Mouse (Mus musculus) embryonic fibroblast, embryonic 13.5 days (primary cell): ENCODE measurements at regions not wholly inside any gene's neighbourhood (a gene's known extent, or its start where the extent isn't known, plus 50 kb on each side); places are given as distances from the start of the nearest gene placed in this dataset.

Source experiments
- H3K27ac ChIP-seq: 2 replicates; pipeline ENCODE4 v1.5.1; 2012; ENCODE audit warnings: low read length, control low read depth, inconsistent platforms; ENCODE audit not compliant: insufficient read depth
- H3K4me1 ChIP-seq: 2 replicates; pipeline ENCODE4 v1.6.1; 2011; ENCODE audit warnings: low read length; ENCODE audit not compliant: control insufficient read depth, insufficient read depth
- H3K4me3 ChIP-seq: 2 replicates; pipeline ENCODE4 v1.5.1; 2011; ENCODE audit warnings: mild to moderate bottlenecking, control low read depth, low read length; ENCODE audit not compliant: insufficient read depth
- CTCF ChIP-seq: IDR thresholded peaks from 2 replicates; pipeline ENCODE4 v1.5.1; 2011; ENCODE audit warnings: mild to moderate bottlenecking, control low read depth, low read length, moderate library complexity, borderline replicate concordance; ENCODE audit not compliant: insufficient read depth
- POLR2A ChIP-seq: IDR thresholded peaks from 2 replicates; pipeline ENCODE4 v1.6.1; 2011; ENCODE audit warnings: low read depth, mild to moderate bottlenecking, control low read depth, low read length, moderate library complexity

- H3K4me1 ChIP-seq, result no peaks in the 10 kb centered on the region
- TF ChIP-seq POLR2A (no peak), CTCF (no peak)
- H3K4me3 ChIP-seq, result no peak overlapping the region
- no peak overlapping the region for H3K27ac ChIP-seq
Measured at GRCm38 (mm10) chr7:74979479-74979878, 329.6 kb downstream of the Sv2b start.

DNA sequence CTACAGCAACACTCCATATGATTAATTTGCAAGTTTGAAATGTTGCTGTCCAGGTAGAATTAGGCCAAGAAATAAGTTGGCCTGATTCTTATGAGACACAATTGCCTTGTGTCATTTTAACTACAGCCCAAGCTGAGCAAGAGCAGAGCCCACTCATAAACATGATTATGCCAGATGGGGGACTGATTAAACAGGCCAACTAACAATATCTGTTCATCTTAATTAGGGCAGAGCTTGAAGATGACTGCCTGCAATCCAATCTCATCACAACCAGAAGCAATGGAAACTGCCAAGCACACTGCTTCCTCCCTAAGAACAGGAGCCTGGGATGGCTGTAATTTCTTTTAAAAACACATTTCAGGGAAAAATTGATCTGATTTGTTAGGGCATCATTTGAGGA is 333.1 kb downstream of the Sv2b start:
- TF ChIP-seq CTCF (no peak), POLR2A (no peak)
- Histone ChIP-seq H3K4me3 (no peak overlapping the region), H3K27ac (no peak overlapping the region), H3K4me1 (no peaks in the 10 kb centered on the region)

GRCm38 (mm10) chr7:74974448-74974847 is 334.6 kb downstream of the Sv2b start:
- TF ChIP-seq CTCF (no peak), POLR2A (no peak)
- Histone ChIP-seq H3K4me3 (no peak overlapping the region), H3K4me1 (no peaks in the 10 kb centered on the region), H3K27ac (no peak overlapping the region)

DNA sequence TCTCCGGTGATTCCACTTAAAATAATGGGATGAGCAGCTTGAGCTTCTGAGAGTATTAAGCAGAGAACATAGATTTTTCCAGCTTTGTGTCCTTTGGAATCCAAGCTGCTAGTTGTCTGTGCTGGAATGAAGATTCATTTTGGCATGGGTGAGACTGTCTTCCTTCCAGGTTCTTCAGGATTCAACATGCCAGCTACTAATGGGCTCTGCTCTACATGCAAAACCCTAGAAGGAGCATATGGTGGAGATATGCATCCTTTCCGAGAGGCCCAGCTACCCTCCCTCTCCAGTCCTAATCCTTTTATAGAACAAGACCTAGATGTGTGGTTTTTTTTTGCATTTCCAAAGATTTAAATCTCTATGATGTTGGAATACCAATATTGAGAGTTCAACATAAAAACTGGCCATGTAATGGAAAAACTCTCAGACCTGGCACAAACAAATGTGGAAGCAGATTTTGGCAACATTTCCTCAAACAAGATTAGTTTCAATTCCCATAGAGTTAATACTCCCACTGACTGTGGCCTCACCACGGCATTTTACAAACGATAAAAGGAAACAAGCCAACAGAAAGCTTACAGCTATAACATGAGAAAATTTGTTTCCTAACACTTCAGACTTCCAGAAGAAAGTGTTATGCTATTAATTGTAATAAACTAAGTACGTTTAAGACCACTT is 364.5 kb downstream of the Sv2b start:
- no peaks in the 10 kb centered on the region for H3K4me1 ChIP-seq
- TF ChIP-seq POLR2A, result no peak
- no peak for TF ChIP-seq CTCF
- no peak overlapping the region for H3K4me3 ChIP-seq
- H3K27ac ChIP-seq, result no peak overlapping the region

DNA sequence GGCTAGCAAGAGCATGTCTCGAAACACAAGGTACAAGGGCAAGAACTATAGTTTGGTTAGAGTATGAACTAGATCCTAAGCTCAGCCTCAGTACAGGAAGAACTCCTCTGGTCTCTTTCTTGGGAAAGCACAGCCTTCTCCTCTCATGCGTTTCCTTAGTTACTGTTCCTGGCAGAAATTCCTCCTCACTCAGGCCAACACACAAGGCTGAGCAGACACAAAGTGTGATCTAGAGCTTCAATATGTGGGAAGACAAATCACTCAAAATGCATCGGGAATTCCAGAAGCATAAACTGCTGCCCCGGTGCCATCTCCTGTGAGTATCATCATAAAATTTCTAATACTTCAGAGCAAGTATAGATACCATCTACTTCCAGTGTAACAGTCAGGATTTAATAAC is 366.1 kb downstream of the Sv2b start:
- TF ChIP-seq POLR2A (no peak), CTCF (no peak)

GRCm38 (mm10) chr7:74942146-74942545 is 366.9 kb downstream of the Sv2b start:
- Histone ChIP-seq H3K27ac (no peak overlapping the region), H3K4me3 (no peak overlapping the region), H3K4me1 (no peaks in the 10 kb centered on the region)
- TF ChIP-seq POLR2A (no peak), CTCF (no peak)

More for the DNA sequence above, 366.1 kb downstream of the Sv2b start:
- Histone ChIP-seq H3K4me1 (no peaks in the 10 kb centered on the region), H3K27ac (no peak overlapping the region), H3K4me3 (no peak overlapping the region)

GRCm38 (mm10) chr7:74929142-74929829 is 374.7 kb upstream of the Slco3a1 start:
- Histone ChIP-seq H3K4me3 (no peak overlapping the region), H3K4me1 (no peaks in the 10 kb centered on the region), H3K27ac (no peak overlapping the region)
- TF ChIP-seq CTCF (no peak), POLR2A (no peak)

DNA sequence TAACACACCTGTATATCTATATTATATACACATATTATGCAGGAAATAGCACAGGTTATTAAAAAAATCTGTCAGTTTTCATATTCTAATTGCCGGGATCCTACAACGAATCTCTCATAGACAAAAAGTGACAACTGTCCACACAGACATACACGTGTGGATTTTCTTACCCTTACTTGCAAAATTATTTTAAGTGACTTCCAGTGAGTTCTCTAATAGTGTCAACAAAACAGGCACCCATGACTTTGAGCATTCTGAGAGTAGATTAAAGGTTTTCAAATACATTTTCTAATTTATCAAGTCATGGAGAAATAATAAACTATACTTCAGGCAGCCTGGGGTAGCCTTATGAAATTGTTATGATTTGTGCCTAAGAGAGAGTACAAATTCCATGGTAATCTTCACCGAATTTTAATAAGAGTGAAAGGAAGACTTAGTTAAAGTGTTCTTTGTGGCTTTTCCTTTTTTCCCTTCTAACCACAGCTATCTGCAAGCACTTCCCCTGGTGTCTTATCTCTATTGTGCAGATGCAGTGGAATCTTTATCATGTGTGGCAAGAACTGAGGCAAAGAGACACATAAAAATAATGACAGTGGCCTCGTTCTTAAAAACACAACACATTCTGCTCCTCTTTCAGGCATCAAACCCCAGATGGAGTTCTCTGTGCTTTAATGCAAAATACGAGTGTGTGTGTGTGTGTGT is 373.8 kb upstream of the Slco3a1 start:
- no peak for TF ChIP-seq POLR2A
- TF ChIP-seq CTCF, result no peak
- H3K27ac ChIP-seq, result no peak overlapping the region
- H3K4me1 ChIP-seq, result no peaks in the 10 kb centered on the region

DNA sequence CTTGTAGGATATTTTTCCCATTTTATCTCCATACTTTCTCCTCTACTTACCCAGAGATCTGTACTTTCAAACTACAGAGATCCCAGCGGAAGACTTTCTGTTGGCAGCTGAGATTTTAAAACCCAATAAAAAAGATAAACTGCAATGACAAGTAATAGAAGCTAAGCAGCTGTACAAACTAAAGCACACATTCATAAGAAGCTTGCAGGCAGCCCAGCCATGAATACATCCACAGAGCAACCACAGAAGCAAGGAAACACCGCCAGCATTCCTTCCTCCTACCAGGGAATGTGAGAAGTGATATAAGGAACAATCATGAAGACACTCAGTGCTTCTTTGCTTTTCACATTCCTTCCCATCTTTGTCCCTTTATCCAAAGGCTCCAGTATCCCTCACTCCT is 372.1 kb upstream of the Slco3a1 start:
- Histone ChIP-seq H3K4me1 (no peaks in the 10 kb centered on the region), H3K4me3 (no peak overlapping the region), H3K27ac (no peak overlapping the region)
- no peak for TF ChIP-seq CTCF
- TF ChIP-seq POLR2A, result no peak

More for the DNA sequence above, 373.8 kb upstream of the Slco3a1 start:
- no peak overlapping the region for H3K4me3 ChIP-seq

- TF ChIP-seq CTCF (no peak), POLR2A (no peak)
- Histone ChIP-seq H3K4me3 (no peak overlapping the region), H3K27ac (no peak overlapping the region), H3K4me1 (no peaks in the 10 kb centered on the region)
Measured at GRCm38 (mm10) chr7:74924156-74924555, 369.6 kb upstream of the Slco3a1 start.
